Comparison of ENCODE assay signal across 9 mouse cellular contexts in genomic region chr16:30601046-30601832, GRCm38 (mm10). TPM values are rescaled to one million over a fixed set of nuclear protein-coding genes. Genes with fewer than 3 reads are reported as not detected.
DNase-seq lines count a peak whose midpoint lies in the region; ATAC-seq and TF ChIP-seq lines count a peak whose summit lies in the region.
"Had no signal": no experiment of that assay in that cellular context is flagged by ENCODE, and none has a peak within 500 bp of the region (broad histone marks: within the 10 kb centered on the region; RNA-seq: fewer than 3 reads in every experiment).

No protein-coding gene starts in this region.

- peak; percentile 25 for DNase-seq in layer of hippocampus, adult 11-12 months (ENCODE audit: low spot score)
- DNase-seq in layer of hippocampus, adult 9-10 months (ENCODE audit: low spot score) = no peak
- peak; percentile 81 for DNase-seq in embryo, embryonic 11 days
- DNase-seq in kidney, adult 18-20 months = peak; percentile 65
- DNase-seq in liver = peak; percentile 59

- no peak overlapping the region for H3K27ac ChIP-seq in testis, adult 2 months (ENCODE audit: control insufficient read depth, insufficient read depth, low read depth, low read length)
- H3K27ac ChIP-seq: macrophage had no signal

- no peaks in the 10 kb centered on the region for H3K27me3 ChIP-seq in testis, adult 2 months (ENCODE audit: control insufficient read depth, insufficient read depth, low read length)

- no peaks in the 10 kb centered on the region for H3K36me3 ChIP-seq in testis, adult 2 months (ENCODE audit: control insufficient read depth, insufficient read depth, low read length)

- peak; percentile 15 for ATAC-seq in granulocyte monocyte progenitor cell, adult 5-6 weeks (replicated peaks; ENCODE audit: poor library complexity, severe bottlenecking)
- peak; percentile 12; the same call in 1 of the 2 replicates for ATAC-seq in monocyte, adult 5-6 weeks (replicated peaks; ENCODE audit: insufficient number of reproducible peaks, low FRiP score, low TSS enrichment, poor library complexity, severe bottlenecking)

- H3K4me1 ChIP-seq in testis, adult 2 months (ENCODE audit: control insufficient read depth, insufficient read depth, low read length) = peaks cover 13% of the 10 kb centered on the region

- H3K4me3 ChIP-seq in testis, adult 2 months (ENCODE audit: control insufficient read depth, low read depth, low read length) = peak overlapping the region; percentile 58

- TF ChIP-seq CTCF in testis, adult 2 months (IDR thresholded peaks at IDR 0.05; ENCODE audit: control insufficient read depth, insufficient read depth, insufficient replicate concordance, low read depth, low read length) = no peak

- no peak for TF ChIP-seq POLR2A in testis, adult 2 months (IDR thresholded peaks at IDR 0.05; ENCODE audit: control insufficient read depth, low read depth, low read length)

RNA-seq across cellular contexts. Expression of gene Fam43a, which starts 1.7 kb away (rescaled TPM):
- total RNA-seq in granulocyte monocyte progenitor cell, adult 5-6 weeks (2014; fragmentation: Nextera tagmentation) = 7.5 and 9.6 TPM in 2 replicates
- 7.2 and 11.9 TPM in 2 replicates for total RNA-seq in granulocyte monocyte progenitor cell, adult 5-6 weeks (2017)
- 18.4 to 27.0 TPM (median 26.3 TPM) in 3 replicates for total RNA-seq in monocyte, adult 5-6 weeks (2017)
- polyA plus RNA-seq in testis, adult 2 months (2012; rRNA removed) = 0.35 and 0.69 TPM in 2 replicates

RNA-seq across cellular contexts. Expression of gene Lsg1, which starts 13.8 kb away (rescaled TPM):
- total RNA-seq in granulocyte monocyte progenitor cell, adult 5-6 weeks (2014; fragmentation: Nextera tagmentation) = 48.8 and 48.9 TPM in 2 replicates
- total RNA-seq in granulocyte monocyte progenitor cell, adult 5-6 weeks (2017) = 59.3 and 74.0 TPM in 2 replicates
- 64.6 to 83.4 TPM (median 66.6 TPM) in 3 replicates for total RNA-seq in monocyte, adult 5-6 weeks (2017)
- 11.2 and 11.9 TPM in 2 replicates for polyA plus RNA-seq in testis, adult 2 months (2012; rRNA removed)

RNA-seq across cellular contexts. Expression of gene Tmem44, which starts 50.6 kb away (rescaled TPM):
- 1.4 TPM in 1 of 2 replicates, not detected in the other for total RNA-seq in granulocyte monocyte progenitor cell, adult 5-6 weeks (2014; fragmentation: Nextera tagmentation)
- 0.21 and 0.30 TPM in 2 replicates for total RNA-seq in granulocyte monocyte progenitor cell, adult 5-6 weeks (2017)
- 0.11 TPM in 1 of 3 replicates, not detected in the others for total RNA-seq in monocyte, adult 5-6 weeks (2017)
- 1.2 and 1.7 TPM in 2 replicates for polyA plus RNA-seq in testis, adult 2 months (2012; rRNA removed)
- polyA plus RNA-seq: macrophage had no signal
